Mouse (Mus musculus) thymus, adult 2 months (tissue): ENCODE results near the gene Ndufb10.

Source experiments
- CTCF ChIP-seq: fragments of 200-500 bp; IDR thresholded peaks from 2 replicates; pipeline ENCODE4 v1.5.1; 2012; ENCODE audit warnings: mild to moderate bottlenecking, control low read depth, low read length, moderate library complexity, borderline replicate concordance; ENCODE audit not compliant: control insufficient read depth, poor library complexity, insufficient read depth; ENCODE audit errors: extremely low read depth
- POLR2A ChIP-seq: fragments of 200-500 bp; IDR thresholded peaks from 2 replicates; pipeline ENCODE4 v1.6.1; 2012; ENCODE audit warnings: mild to moderate bottlenecking, low read length, control low read depth, moderate library complexity; ENCODE audit not compliant: control insufficient read depth, poor library complexity, insufficient read depth; ENCODE audit errors: extremely low read depth

DNA sequence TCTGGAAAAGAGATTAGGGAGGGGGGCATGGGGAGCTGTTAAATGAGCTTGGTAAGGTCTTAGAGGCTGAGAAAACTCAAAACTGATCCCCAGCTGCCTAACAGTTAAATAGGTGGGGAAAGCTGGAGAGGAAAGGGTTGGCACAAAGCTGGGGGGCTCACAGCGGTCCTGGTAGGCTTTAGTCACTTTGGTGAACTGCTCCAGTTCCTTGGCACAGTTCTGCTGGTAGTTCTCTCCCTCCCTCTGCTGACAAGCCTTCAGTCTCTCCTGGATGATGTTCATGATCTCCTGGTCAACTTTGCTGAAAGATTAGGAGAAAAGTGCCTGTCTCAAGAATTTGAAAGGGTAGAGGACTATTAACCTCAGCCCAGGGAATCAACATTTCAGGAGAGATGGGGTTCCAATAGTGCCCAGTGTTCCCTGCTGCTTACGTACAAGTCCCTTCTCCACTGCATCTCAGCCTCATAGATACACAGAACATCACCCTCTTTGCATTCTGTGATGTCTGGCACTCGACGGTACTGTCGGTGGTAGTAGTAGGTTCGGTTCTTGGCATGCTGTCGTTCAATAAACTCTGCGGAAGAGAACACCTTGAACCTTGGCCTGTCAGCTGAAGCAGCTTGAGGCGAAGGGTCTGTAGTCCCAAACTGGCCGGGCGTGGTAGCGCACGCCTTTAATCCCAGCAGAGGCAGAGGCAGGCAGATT is 1.9 kb downstream of the Ndufb10 start:
- no peak for TF ChIP-seq CTCF
- TF ChIP-seq POLR2A = no peak
